Mouse (Mus musculus): ENCODE results near the gene AC129217.1. TPM values are rescaled to one million over a fixed set of nuclear protein-coding genes. Genes with fewer than 3 reads are reported as not detected.

Gene AC129217.1
- total and polyA plus RNA-seq, 3 experiments: 0.23 to 53.4 TPM; not detected in 1

GRCm38 (mm10) chr19:8848356-8848755, 18.8 kb downstream of the AC129217.1 start:
- Histone ChIP-seq H3K9me3 (replicated peaks; ENCODE audit: insufficient read depth, low read length) (no peaks in the 10 kb centered on the region), H3K36me3 (ENCODE audit: control insufficient read depth in 1 of 2, insufficient read depth in 2 of 2, low read length in 2 of 2) (peaks cover 0 to 2% of the 10 kb centered on the region in 2 experiments; a peak in 2 of 4 replicates), H3K79me2 (ENCODE audit: control insufficient read depth, insufficient read depth, low read length, poor library complexity) (no peaks in the 10 kb centered on the region), H3K4me3 (ENCODE audit: control insufficient read depth in 1 of 2, insufficient read depth in 1 of 2, low read depth in 2 of 2, low read length in 2 of 2) (no peak overlapping the region), H3K9ac (ENCODE audit: control insufficient read depth, low read depth, low read length, poor library complexity, severe bottlenecking) (no peak overlapping the region), H3K4me1 (ENCODE audit: control insufficient read depth in 1 of 2, insufficient read depth in 2 of 2, low read length in 2 of 2) (no peaks in the 10 kb centered on the region), H3K27me3 (ENCODE audit: control insufficient read depth in 1 of 2, insufficient read depth in 2 of 2, low read length in 2 of 2) (no peaks in the 10 kb centered on the region), H3K27ac (ENCODE audit: control insufficient read depth, low read depth, low read length) (no peak overlapping the region)
- TF ChIP-seq MAX (IDR thresholded peaks at IDR 0.05; ENCODE audit: low read length) (no peak), BHLHE40 (IDR thresholded peaks at IDR 0.05; ENCODE audit: borderline replicate concordance, low read depth, low read length) (no peak), NELFE (IDR thresholded peaks at IDR 0.05; ENCODE audit: low read depth, low read length) (no peak), TCF12 (IDR thresholded peaks at IDR 0.05; ENCODE audit: low read depth, low read length) (no peak), ZNF384 (IDR thresholded peaks at IDR 0.05; ENCODE audit: low read depth, low read length) (no peak), RAD21 (IDR thresholded peaks at IDR 0.05; ENCODE audit: low read depth, low read length) (no peak), CHD1 (IDR thresholded peaks at IDR 0.05; ENCODE audit: low read depth, low read length) (no peak), HCFC1 (IDR thresholded peaks at IDR 0.05; ENCODE audit: low read depth, low read length) (no peak), UBTF (IDR thresholded peaks at IDR 0.05; ENCODE audit: borderline replicate concordance, insufficient read depth, low read depth, low read length) (no peak), TAL1 (IDR thresholded peaks at IDR 0.05; ENCODE audit: low read length) (no peak), KAT2A (conservative IDR thresholded peaks at IDR 0.05; ENCODE audit: low read depth, low read length) (no peak), MXI1 (IDR thresholded peaks at IDR 0.05; ENCODE audit: low read depth, low read length) (no peak), MYC (IDR thresholded peaks at IDR 0.05; ENCODE audit: low read depth, low read length) (no peak), MEF2A (IDR thresholded peaks at IDR 0.05; ENCODE audit: extremely low read depth, insufficient replicate concordance, low read depth, low read length, poor library complexity, severe bottlenecking) (no peak), NRF1 (IDR thresholded peaks at IDR 0.05; ENCODE audit: insufficient read depth, low read depth, low read length, poor library complexity, severe bottlenecking) (no peak), SMC3 (IDR thresholded peaks at IDR 0.05; ENCODE audit: low read depth, low read length) (no peak), TBP (IDR thresholded peaks at IDR 0.05; ENCODE audit: low read depth, low read length) (no peak), CTCF (IDR thresholded peaks at IDR 0.05 in 2 of 3, conservative IDR thresholded peaks at IDR 0.05 in 1 of 3; ENCODE audit: control insufficient read depth in 1 of 3, insufficient read depth in 1 of 3, low read depth in 2 of 3, low read length in 3 of 3, poor library complexity in 1 of 3, severe bottlenecking in 1 of 3) (no peak)
- no peak for DNase-seq (ENCODE audit: low read depth, low spot score)

GRCm38 (mm10) chr19:8850402-8850901, 20.9 kb downstream of the AC129217.1 start, which contains the start of gene Lrrn4cl:
Gene Lrrn4cl, plus strand, starts transcription at chr19:8850768.
- Histone ChIP-seq H3K36me3 (ENCODE audit: control insufficient read depth in 1 of 2, insufficient read depth in 2 of 2, low read length in 2 of 2) (no peaks in the 10 kb centered on the region; a peak in 2 of 4 replicates), H3K9me3 (replicated peaks; ENCODE audit: insufficient read depth, low read length) (no peaks in the 10 kb centered on the region), H3K27ac (ENCODE audit: control insufficient read depth, low read depth, low read length) (no peak within 1 kb of the TSS), H3K27me3 (ENCODE audit: control insufficient read depth in 1 of 2, insufficient read depth in 2 of 2, low read length in 2 of 2) (no peaks in the 10 kb centered on the region), H3K4me1 (ENCODE audit: control insufficient read depth in 1 of 2, insufficient read depth in 2 of 2, low read length in 2 of 2) (no peaks in the 10 kb centered on the region), H3K9ac (ENCODE audit: control insufficient read depth, low read depth, low read length, poor library complexity, severe bottlenecking) (no peak within 1 kb of the TSS), H3K4me3 (ENCODE audit: control insufficient read depth in 1 of 2, insufficient read depth in 1 of 2, low read depth in 2 of 2, low read length in 2 of 2) (no peak within 1 kb of the TSS), H3K79me2 (ENCODE audit: control insufficient read depth, insufficient read depth, low read length, poor library complexity) (no peaks in the 10 kb centered on the region)
- no peak for TF ChIP-seq MYB (IDR thresholded peaks at IDR 0.05; ENCODE audit: low read depth, low read length)
- no peak for TF ChIP-seq MAZ (IDR thresholded peaks at IDR 0.05; ENCODE audit: low read depth, low read length)
- TF ChIP-seq TBP (IDR thresholded peaks at IDR 0.05; ENCODE audit: low read depth, low read length): no peak
- no peak for TF ChIP-seq CHD2 (IDR thresholded peaks at IDR 0.05; ENCODE audit: low read length)
- TF ChIP-seq RCOR1 (IDR thresholded peaks at IDR 0.05; ENCODE audit: low read depth, low read length): no peak
- TF ChIP-seq SIN3A (IDR thresholded peaks at IDR 0.05; ENCODE audit: low read length): no peak
- TF ChIP-seq POLR2AphosphoS2 (IDR thresholded peaks at IDR 0.05; ENCODE audit: low read length): no peak
- no peak for TF ChIP-seq TAL1 (IDR thresholded peaks at IDR 0.05; ENCODE audit: low read length)
- no peak for DNase-seq (ENCODE audit: low read depth, low spot score)
